Mouse (Mus musculus): Measurements from ENCODE around the gene Med14.

Gene Med14

GRCm38 (mm10) chrX:12761626-12762333 is at the start of gene Med14:
TSS of gene Med14 (minus strand) at chrX:12762073.
- DNase-seq (ENCODE audit: low spot score in 2 of 2) = peak; percentile 70 to 74

- DNase-seq (ENCODE audit: low spot score in 2 of 2) = no peak
Observed at GRCm38 (mm10) chrX:12800559-12800958, 38.7 kb upstream of the Med14 start.

- DNase-seq (ENCODE audit: low spot score in 2 of 2) = no peak
Observed at GRCm38 (mm10) chrX:12794842-12795241, 33.0 kb upstream of the Med14 start.

- no peak for DNase-seq (ENCODE audit: low spot score in 2 of 2)
Observed at GRCm38 (mm10) chrX:12791674-12792340, 29.9 kb upstream of the Med14 start.

- DNase-seq (ENCODE audit: low spot score in 2 of 2) = no peak
Observed at GRCm38 (mm10) chrX:12773236-12773635, 11.4 kb upstream of the Med14 start.

GRCm38 (mm10) chrX:12771561-12771960 is 9.7 kb upstream of the Med14 start:
- DNase-seq (ENCODE audit: low spot score in 2 of 2) = no peak

- DNase-seq (ENCODE audit: low spot score in 2 of 2) = no peak
Observed at GRCm38 (mm10) chrX:12768571-12768970, 6.7 kb upstream of the Med14 start.

GRCm38 (mm10) chrX:12766846-12767564 is 5.1 kb upstream of the Med14 start:
- DNase-seq (ENCODE audit: low spot score in 2 of 2) = no peak

- no peak for DNase-seq (ENCODE audit: low spot score in 2 of 2)
Observed at GRCm38 (mm10) chrX:12763127-12763834, 1.4 kb upstream of the Med14 start.

- no peak for DNase-seq (ENCODE audit: low spot score in 2 of 2)
Observed at GRCm38 (mm10) chrX:12762334-12763126, 657 bp upstream of the Med14 start.

- peak; percentile 10 to 21 for DNase-seq (ENCODE audit: low spot score in 2 of 2)
Observed at GRCm38 (mm10) chrX:12761259-12761625, 631 bp downstream of the Med14 start.

GRCm38 (mm10) chrX:12760501-12760900 is 1.4 kb downstream of the Med14 start:
- DNase-seq (ENCODE audit: low spot score in 2 of 2) = no peak

GRCm38 (mm10) chrX:12759625-12760024 is 2.2 kb downstream of the Med14 start:
- no peak for DNase-seq (ENCODE audit: low spot score in 2 of 2)

GRCm38 (mm10) chrX:12747886-12748285 is 14.0 kb downstream of the Med14 start:
- no peak for DNase-seq (ENCODE audit: low spot score in 2 of 2)

- no peak for DNase-seq (ENCODE audit: low spot score in 2 of 2)
Observed at GRCm38 (mm10) chrX:12746729-12747128, 15.1 kb downstream of the Med14 start.

GRCm38 (mm10) chrX:12740396-12740795 is 21.5 kb downstream of the Med14 start:
- DNase-seq (ENCODE audit: low spot score in 2 of 2) = no peak

GRCm38 (mm10) chrX:12716036-12716435 is 45.8 kb downstream of the Med14 start:
- DNase-seq (ENCODE audit: low spot score in 2 of 2) = no peak

GRCm38 (mm10) chrX:12713796-12714195 is 48.1 kb downstream of the Med14 start:
- DNase-seq (ENCODE audit: low spot score in 2 of 2) = no peak

- DNase-seq (ENCODE audit: low spot score in 2 of 2) = no peak
Observed at GRCm38 (mm10) chrX:12686910-12687309, 75.0 kb downstream of the Med14 start.

- no peak for DNase-seq (ENCODE audit: low spot score in 2 of 2)
Observed at GRCm38 (mm10) chrX:12686071-12686470, 75.8 kb downstream of the Med14 start.

GRCm38 (mm10) chrX:12677396-12677795 is 84.5 kb downstream of the Med14 start:
- peak in 1 of 2 experiments; percentile 37 for DNase-seq (ENCODE audit: low spot score in 2 of 2)

All from frontal cortex, postnatal 14 days (tissue).